Mouse (Mus musculus): ENCODE measurements at regions not wholly inside any gene's neighbourhood (a gene's known extent, or its start where the extent isn't known, plus 50 kb on each side); places are given as distances from the start of the nearest gene placed in this dataset.
"Not testable (repeated sequence)": the region's sequence is repeated elsewhere in the genome, so short reads cannot be mapped to it uniquely, and the experiment has no call there.

- Histone ChIP-seq H3K27me3 (ENCODE audit: insufficient read depth, low read length) (no peaks in the 10 kb centered on the region), H3K9ac (replicated peaks; ENCODE audit: low read length) (no peak overlapping the region), H3K27ac (ENCODE audit: low read length) (no peak overlapping the region), H3K36me3 (ENCODE audit: insufficient read depth, low read length) (no peaks in the 10 kb centered on the region), H3K4me1 (ENCODE audit: insufficient read depth, low read length) (no peaks in the 10 kb centered on the region), H3K4me3 (ENCODE audit: low read length) (no peak overlapping the region), H3K4me2 (replicated peaks; ENCODE audit: low read depth, low read length) (no peak overlapping the region), H3K9me3 (ENCODE audit: low read length) (no peaks in the 10 kb centered on the region)
- 91% methylated on average over 3 of the region's 3 CpGs for WGBS
- ATAC-seq (ENCODE audit: low FRiP score, low TSS enrichment) = no peak
These were observed 815.6 kb upstream of the Sox9 start for GRCm38 (mm10) chr11:111966401-111966800.

GRCm38 (mm10) chr11:111971001-111971400 is 811.0 kb upstream of the Sox9 start:
- no peaks in the 10 kb centered on the region for H3K36me3 ChIP-seq (ENCODE audit: insufficient read depth, low read length)
- H3K9ac ChIP-seq (replicated peaks; ENCODE audit: low read length) = no peak overlapping the region
- H3K27ac ChIP-seq (ENCODE audit: low read length) = no peak overlapping the region
- no peaks in the 10 kb centered on the region for H3K9me3 ChIP-seq (ENCODE audit: low read length)
- no peak for ATAC-seq (ENCODE audit: low FRiP score, low TSS enrichment)
- H3K4me1 ChIP-seq (ENCODE audit: insufficient read depth, low read length) = no peaks in the 10 kb centered on the region
- WGBS = 61% methylated on average over 4 of the region's 4 CpGs
- H3K4me2 ChIP-seq (replicated peaks; ENCODE audit: low read depth, low read length) = no peak overlapping the region
- no peaks in the 10 kb centered on the region for H3K27me3 ChIP-seq (ENCODE audit: insufficient read depth, low read length)
- no peak overlapping the region for H3K4me3 ChIP-seq (ENCODE audit: low read length)

DNA sequence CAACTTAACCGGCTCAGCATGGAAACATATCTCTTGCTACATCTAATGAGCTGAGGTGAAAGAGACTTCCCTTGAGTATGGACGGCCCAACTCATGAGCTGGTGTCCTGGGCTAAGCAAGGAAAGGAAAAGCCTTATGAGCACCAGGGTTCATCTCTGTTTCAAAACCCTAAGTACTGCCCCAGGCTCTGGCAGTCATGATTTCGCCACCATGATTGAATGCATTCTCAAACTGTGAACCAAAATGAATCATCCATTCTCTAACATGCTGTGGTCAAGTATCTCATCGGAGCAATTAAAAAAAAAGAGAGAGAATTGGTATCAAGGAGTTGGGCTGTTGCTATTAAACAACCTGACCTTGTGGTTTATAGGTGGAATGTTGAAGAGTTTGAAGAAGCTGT is 803.4 kb upstream of the Sox9 start:
- Histone ChIP-seq H3K4me1 (ENCODE audit: insufficient read depth, low read length) (no peaks in the 10 kb centered on the region), H3K4me3 (ENCODE audit: low read length) (no peak overlapping the region), H3K9me3 (ENCODE audit: low read length) (no peaks in the 10 kb centered on the region), H3K27me3 (ENCODE audit: insufficient read depth, low read length) (no peaks in the 10 kb centered on the region), H3K27ac (ENCODE audit: low read length) (no peak overlapping the region), H3K36me3 (ENCODE audit: insufficient read depth, low read length) (no peaks in the 10 kb centered on the region), H3K9ac (replicated peaks; ENCODE audit: low read length) (no peak overlapping the region), H3K4me2 (replicated peaks; ENCODE audit: low read depth, low read length) (no peak overlapping the region)
- WGBS = 86% methylated on average over 4 of the region's 4 CpGs
- no peak for ATAC-seq (ENCODE audit: low FRiP score, low TSS enrichment)

GRCm38 (mm10) chr11:111996395-111996794 is 785.6 kb upstream of the Sox9 start:
- WGBS = 43% methylated on average over 4 of the region's 4 CpGs
- Histone ChIP-seq H3K27me3 (ENCODE audit: insufficient read depth, low read length) (no peaks in the 10 kb centered on the region), H3K9me3 (ENCODE audit: low read length) (no peaks in the 10 kb centered on the region), H3K36me3 (ENCODE audit: insufficient read depth, low read length) (no peaks in the 10 kb centered on the region), H3K27ac (ENCODE audit: low read length) (no peak overlapping the region), H3K9ac (replicated peaks; ENCODE audit: low read length) (no peak overlapping the region), H3K4me2 (replicated peaks; ENCODE audit: low read depth, low read length) (no peak overlapping the region), H3K4me1 (ENCODE audit: insufficient read depth, low read length) (peaks cover 4% of the 10 kb centered on the region; the same call in 1 of the 2 replicates), H3K4me3 (ENCODE audit: low read length) (no peak overlapping the region)
- no peak for ATAC-seq (ENCODE audit: low FRiP score, low TSS enrichment)

DNA sequence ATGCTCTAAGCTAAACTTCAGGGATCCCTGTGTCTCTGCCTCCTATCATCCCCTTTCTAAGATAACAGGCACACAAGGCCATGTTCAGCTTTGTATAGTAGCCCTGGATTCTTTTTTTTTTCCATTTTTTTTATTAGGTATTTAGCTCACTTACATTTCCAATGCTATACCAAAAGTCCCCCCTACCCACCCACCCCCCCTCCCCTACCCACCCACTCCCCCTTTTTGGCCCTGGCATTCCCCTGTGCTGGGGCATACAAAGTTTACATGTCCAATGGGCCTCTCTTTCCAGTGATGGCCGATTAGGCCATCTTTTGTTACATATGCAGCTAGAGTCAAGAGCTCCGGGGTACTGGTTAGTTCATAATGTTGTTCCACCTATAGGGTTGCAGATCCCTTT is 771.2 kb upstream of the Sox9 start:
- H3K9me3 ChIP-seq (ENCODE audit: low read length); H3K9ac ChIP-seq (replicated peaks; ENCODE audit: low read length); H3K4me2 ChIP-seq (replicated peaks; ENCODE audit: low read depth, low read length); H3K27ac ChIP-seq (ENCODE audit: low read length); H3K4me1 ChIP-seq (ENCODE audit: insufficient read depth, low read length); H3K4me3 ChIP-seq (ENCODE audit: low read length); H3K27me3 ChIP-seq (ENCODE audit: insufficient read depth, low read length); H3K36me3 ChIP-seq (ENCODE audit: insufficient read depth, low read length): not testable (repeated sequence)
- 0 out of 2 replicates have a peak, but pooled peaks have one; percentile 88 for ATAC-seq (ENCODE audit: low FRiP score, low TSS enrichment)
- no CpG with 5 or more reads among the region's 2 CpGs for WGBS

DNA sequence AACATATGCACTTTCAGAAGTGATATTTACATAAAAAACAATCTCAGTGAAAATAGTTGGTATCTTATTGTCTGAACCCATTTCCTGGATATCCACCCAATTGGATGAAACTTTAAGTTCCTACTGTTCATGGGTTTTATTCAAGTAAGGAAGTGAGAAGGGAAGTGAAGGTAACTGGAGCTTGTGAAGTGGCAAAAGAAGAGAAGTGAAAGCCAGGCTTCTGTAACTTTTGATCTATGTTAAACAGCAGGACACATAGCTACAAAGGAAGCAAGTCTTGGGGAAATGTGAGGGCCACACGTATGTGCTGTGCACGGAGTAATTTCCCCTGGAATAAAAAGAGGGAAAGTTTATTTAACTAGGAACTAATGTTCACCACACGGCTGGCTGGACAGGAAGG is 764.1 kb upstream of the Sox9 start:
- H3K4me3 ChIP-seq (ENCODE audit: low read length) = no peak overlapping the region
- H3K4me2 ChIP-seq (replicated peaks; ENCODE audit: low read depth, low read length) = no peak overlapping the region
- no peaks in the 10 kb centered on the region for H3K36me3 ChIP-seq (ENCODE audit: insufficient read depth, low read length)
- H3K27me3 ChIP-seq (ENCODE audit: insufficient read depth, low read length) = no peaks in the 10 kb centered on the region
- no peak overlapping the region for H3K9ac ChIP-seq (replicated peaks; ENCODE audit: low read length)
- ATAC-seq (ENCODE audit: low FRiP score, low TSS enrichment) = no peak
- no peak overlapping the region for H3K27ac ChIP-seq (ENCODE audit: low read length)
- no peaks in the 10 kb centered on the region for H3K4me1 ChIP-seq (ENCODE audit: insufficient read depth, low read length)
- H3K9me3 ChIP-seq (ENCODE audit: low read length) = no peaks in the 10 kb centered on the region
- 85% methylated on average over 3 of the region's 3 CpGs for WGBS

GRCm38 (mm10) chr11:112028031-112028430 is 754.0 kb upstream of the Sox9 start:
- Histone ChIP-seq H3K27me3 (ENCODE audit: insufficient read depth, low read length) (no peaks in the 10 kb centered on the region), H3K4me2 (replicated peaks; ENCODE audit: low read depth, low read length) (no peak overlapping the region), H3K4me1 (ENCODE audit: insufficient read depth, low read length) (no peaks in the 10 kb centered on the region), H3K36me3 (ENCODE audit: insufficient read depth, low read length) (no peaks in the 10 kb centered on the region), H3K9me3 (ENCODE audit: low read length) (peaks cover 4% of the 10 kb centered on the region; the same call in 1 of the 2 replicates), H3K27ac (ENCODE audit: low read length) (no peak overlapping the region), H3K4me3 (ENCODE audit: low read length) (no peak overlapping the region), H3K9ac (replicated peaks; ENCODE audit: low read length) (no peak overlapping the region)
- 32% methylated on average over 5 of the region's 5 CpGs for WGBS
- no peak for ATAC-seq (ENCODE audit: low FRiP score, low TSS enrichment)

DNA sequence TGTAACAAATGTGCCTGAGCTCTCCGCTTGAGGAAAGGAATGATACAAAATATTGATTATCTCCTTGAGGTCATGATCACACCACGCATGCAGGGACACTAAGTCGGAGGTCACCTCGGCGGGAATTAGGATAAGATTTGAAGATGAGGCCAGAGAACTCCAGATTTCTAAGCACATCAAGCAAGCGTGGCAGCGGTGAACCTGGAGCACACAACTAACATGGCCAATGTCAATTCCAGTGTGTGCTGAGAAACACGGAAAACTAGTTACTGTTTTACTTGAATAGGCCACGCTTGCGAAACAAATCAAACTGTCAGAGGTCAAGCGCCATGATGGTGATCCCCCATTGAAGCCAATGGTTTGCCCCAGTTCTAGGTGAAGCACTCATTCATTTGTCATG is 743.3 kb upstream of the Sox9 start:
- no peaks in the 10 kb centered on the region for H3K9me3 ChIP-seq (ENCODE audit: low read length)
- H3K4me3 ChIP-seq (ENCODE audit: low read length) = no peak overlapping the region
- no peaks in the 10 kb centered on the region for H3K36me3 ChIP-seq (ENCODE audit: insufficient read depth, low read length)
- no peak overlapping the region for H3K9ac ChIP-seq (replicated peaks; ENCODE audit: low read length)
- H3K27me3 ChIP-seq (ENCODE audit: insufficient read depth, low read length) = no peaks in the 10 kb centered on the region
- no peaks in the 10 kb centered on the region for H3K4me1 ChIP-seq (ENCODE audit: insufficient read depth, low read length)
- H3K27ac ChIP-seq (ENCODE audit: low read length) = no peak overlapping the region
- H3K4me2 ChIP-seq (replicated peaks; ENCODE audit: low read depth, low read length) = no peak overlapping the region
- 94% methylated on average over 11 of the region's 11 CpGs for WGBS
- no peak for ATAC-seq (ENCODE audit: low FRiP score, low TSS enrichment)

- WGBS = 46% methylated on average over 5 of the region's 5 CpGs
- Histone ChIP-seq H3K4me2 (replicated peaks; ENCODE audit: low read depth, low read length) (no peak overlapping the region), H3K36me3 (ENCODE audit: insufficient read depth, low read length) (no peaks in the 10 kb centered on the region), H3K4me3 (ENCODE audit: low read length) (no peak overlapping the region), H3K27me3 (ENCODE audit: insufficient read depth, low read length) (no peaks in the 10 kb centered on the region; the same call in 1 of the 2 replicates), H3K9me3 (ENCODE audit: low read length) (no peaks in the 10 kb centered on the region), H3K4me1 (ENCODE audit: insufficient read depth, low read length) (no peaks in the 10 kb centered on the region), H3K27ac (ENCODE audit: low read length) (no peak overlapping the region), H3K9ac (replicated peaks; ENCODE audit: low read length) (no peak overlapping the region)
- ATAC-seq (ENCODE audit: low FRiP score, low TSS enrichment) = no peak
These were observed 737.6 kb upstream of the Sox9 start for GRCm38 (mm10) chr11:112044455-112044854.

GRCm38 (mm10) chr11:112045353-112045752 is 736.7 kb upstream of the Sox9 start:
- ATAC-seq (ENCODE audit: low FRiP score, low TSS enrichment) = no peak
- no peaks in the 10 kb centered on the region for H3K36me3 ChIP-seq (ENCODE audit: insufficient read depth, low read length)
- no peaks in the 10 kb centered on the region; the same call in 1 of the 2 replicates for H3K27me3 ChIP-seq (ENCODE audit: insufficient read depth, low read length)
- no peak overlapping the region for H3K4me3 ChIP-seq (ENCODE audit: low read length)
- H3K4me1 ChIP-seq (ENCODE audit: insufficient read depth, low read length) = no peaks in the 10 kb centered on the region
- no peak overlapping the region for H3K4me2 ChIP-seq (replicated peaks; ENCODE audit: low read depth, low read length)
- WGBS = 64% methylated on average over 2 of the region's 2 CpGs
- H3K9me3 ChIP-seq (ENCODE audit: low read length) = no peaks in the 10 kb centered on the region
- H3K9ac ChIP-seq (replicated peaks; ENCODE audit: low read length) = no peak overlapping the region
- H3K27ac ChIP-seq (ENCODE audit: low read length) = no peak overlapping the region

DNA sequence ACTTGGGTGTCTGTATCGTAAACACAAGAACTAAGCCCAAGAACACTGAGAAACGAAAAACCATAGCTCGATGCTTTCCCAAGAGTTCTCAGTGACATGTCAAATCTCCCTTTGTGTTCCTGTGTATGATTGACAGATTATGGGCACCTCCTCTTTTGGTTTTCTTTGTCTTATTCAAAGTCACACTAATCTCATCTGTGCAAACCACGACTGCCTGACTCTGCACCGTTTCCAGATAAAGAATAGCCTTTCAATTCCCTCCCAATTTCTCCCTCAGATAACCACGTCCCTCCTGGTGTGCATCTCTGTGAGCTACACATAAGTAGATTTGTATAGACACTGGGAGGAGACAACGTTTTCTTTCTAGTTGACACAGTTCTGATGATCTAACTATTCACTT is 731.7 kb upstream of the Sox9 start:
- Histone ChIP-seq H3K9ac (replicated peaks; ENCODE audit: low read length) (no peak overlapping the region), H3K27ac (ENCODE audit: low read length) (no peak overlapping the region), H3K4me3 (ENCODE audit: low read length) (no peak overlapping the region), H3K36me3 (ENCODE audit: insufficient read depth, low read length) (no peaks in the 10 kb centered on the region), H3K9me3 (ENCODE audit: low read length) (no peaks in the 10 kb centered on the region), H3K4me2 (replicated peaks; ENCODE audit: low read depth, low read length) (no peak overlapping the region), H3K4me1 (ENCODE audit: insufficient read depth, low read length) (no peaks in the 10 kb centered on the region), H3K27me3 (ENCODE audit: insufficient read depth, low read length) (no peaks in the 10 kb centered on the region; the same call in 1 of the 2 replicates)
- WGBS = 74% methylated on average over 7 of the region's 7 CpGs
- ATAC-seq (ENCODE audit: low FRiP score, low TSS enrichment) = no peak
